Mouse (Mus musculus) brain, embryonic 14.5 days (tissue): ENCODE measurements around the gene Exoc4.

Experiments
- CTCF ChIP-seq: fragments of 200-500 bp; IDR thresholded peaks from 2 replicates; pipeline ENCODE4 v1.5.1; 2012; ENCODE audit warnings: inconsistent platforms, mild to moderate bottlenecking, moderate library complexity, borderline replicate concordance; ENCODE audit not compliant: insufficient read depth, insufficient read length; ENCODE audit errors: extremely low read depth
- POLR2A ChIP-seq: fragments of 200-500 bp; IDR thresholded peaks from 2 replicates; pipeline ENCODE4 v1.6.1; 2012; ENCODE audit warnings: mild to moderate bottlenecking, inconsistent platforms, borderline replicate concordance; ENCODE audit not compliant: poor library complexity, insufficient read depth, insufficient read length, severe bottlenecking; ENCODE audit errors: extremely low read depth

GRCm38 (mm10) chr6:33540356-33540755 lies 291.5 kb downstream of the Exoc4 start:
- no peak for TF ChIP-seq CTCF
- TF ChIP-seq POLR2A = no peak
